In the genomic region with DNA sequence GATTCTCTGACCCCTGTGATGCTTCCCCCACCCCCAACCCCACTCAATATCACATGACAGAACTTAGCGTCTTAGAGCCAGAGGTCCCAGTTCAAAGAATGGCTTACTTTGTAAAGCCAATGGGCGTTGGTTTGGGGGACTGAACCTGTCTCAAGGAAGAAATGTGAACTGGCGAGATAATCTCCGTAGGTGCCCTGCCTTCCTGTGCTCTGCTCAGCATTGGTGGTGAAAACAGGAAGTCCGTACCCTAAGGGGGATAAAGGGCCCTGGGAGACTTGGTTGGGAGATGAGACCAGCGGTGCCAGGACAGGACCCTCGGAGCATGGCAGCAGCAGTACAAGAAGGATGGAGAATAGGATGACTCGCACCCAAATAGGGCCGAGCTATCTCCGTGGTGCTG, we compare ENCODE assay signal across 26 mouse cellular contexts. TPM values are rescaled to one million over a fixed set of nuclear protein-coding genes. Genes with fewer than 3 reads are reported as not detected.
DNase-seq lines count a peak whose midpoint lies in the region; ATAC-seq and TF ChIP-seq lines count a peak whose summit lies in the region.
"Had no signal": no experiment of that assay in that cellular context is flagged by ENCODE, and none has a peak within 500 bp of the region (broad histone marks: within the 10 kb centered on the region; RNA-seq: fewer than 3 reads in every experiment).

No protein-coding gene starts in this region.

- peaks cover 38% of the 10 kb centered on the region for H3K4me1 ChIP-seq in heart, embryonic 10.5 days
- peaks cover 41% of the 10 kb centered on the region for H3K4me1 ChIP-seq in heart, embryonic 13.5 days
- H3K4me1 ChIP-seq in heart, postnatal 0 days (ENCODE audit: control insufficient read depth, insufficient read depth), result peaks cover 33% of the 10 kb centered on the region

- H3K36me3 ChIP-seq in heart, embryonic 10.5 days, result peaks cover 9% of the 10 kb centered on the region; the same call in 1 of the 2 replicates
- peaks cover 22% of the 10 kb centered on the region for H3K36me3 ChIP-seq in heart, embryonic 13.5 days
- no peaks in the 10 kb centered on the region for H3K36me3 ChIP-seq in heart, postnatal 0 days (replicated peaks; ENCODE audit: control insufficient read depth, insufficient read depth, low read length)
- H3K36me3 ChIP-seq: forebrain, embryonic 10.5 days had no signal

- DNase-seq in heart, embryonic 10.5 days (ENCODE audit: low spot score), result no peak
- DNase-seq in heart, postnatal 36 days, result no peak
- no peak for DNase-seq in heart, postnatal 10 days
- DNase-seq in heart, postnatal 0 days (ENCODE audit: low spot score), result no peak
- no peak for DNase-seq in heart, postnatal 4 days
- DNase-seq in testis, postnatal 14 days (ENCODE audit: low spot score), result no peak
- DNase-seq: adrenal gland, postnatal 10 days; adrenal gland, postnatal 36 days; cerebellum, adult 18-20 months; cerebellum, adult 9-10 months; cerebellum, postnatal 14 days; gastrocnemius, postnatal 14 days; heart, postnatal 14 days; kidney, adult 18-20 months; kidney, adult 9 months had no signal

- H3K27me3 ChIP-seq in heart, embryonic 10.5 days (ENCODE audit: insufficient read depth, poor library complexity, severe bottlenecking), result no peaks in the 10 kb centered on the region
- no peaks in the 10 kb centered on the region for H3K27me3 ChIP-seq in heart, embryonic 13.5 days (replicated peaks)
- no peaks in the 10 kb centered on the region for H3K27me3 ChIP-seq in heart, postnatal 0 days (ENCODE audit: control insufficient read depth, insufficient read depth, low read length)
- H3K27me3 ChIP-seq: forebrain, embryonic 13.5 days; Patski had no signal

- 86% methylated on average over 10 of the region's 10 CpGs for WGBS in heart, embryonic 10.5 days
- WGBS in heart, embryonic 13.5 days, result 81% methylated on average over 10 of the region's 10 CpGs
- WGBS in heart, postnatal 0 days, result 89% methylated on average over 10 of the region's 10 CpGs

- no peaks in the 10 kb centered on the region for H3K9me3 ChIP-seq in heart, embryonic 10.5 days
- peaks cover 6% of the 10 kb centered on the region for H3K9me3 ChIP-seq in heart, embryonic 13.5 days
- H3K9me3 ChIP-seq in heart, postnatal 0 days (replicated peaks; ENCODE audit: control insufficient read depth, low read length), result no peaks in the 10 kb centered on the region

- H3K27ac ChIP-seq in heart, embryonic 10.5 days, result peak overlapping the region; percentile 77; the same call in 1 of the 2 replicates
- peak overlapping the region; percentile 91 for H3K27ac ChIP-seq in heart, embryonic 13.5 days (replicated peaks)
- peak overlapping the region; percentile 85 for H3K27ac ChIP-seq in heart, postnatal 0 days (ENCODE audit: low read depth)
- H3K27ac ChIP-seq: forebrain, embryonic 10.5 days; forebrain, embryonic 13.5 days; hindbrain, embryonic 14.5 days; hindbrain, postnatal 0 days had no signal

- TF ChIP-seq CTCF in heart, postnatal 0 days (IDR thresholded peaks at IDR 0.05; ENCODE audit: low read depth), result no peak

- no peak overlapping the region for H3K9ac ChIP-seq in heart, embryonic 13.5 days
- H3K9ac ChIP-seq in heart, postnatal 0 days (replicated peaks; ENCODE audit: low read depth, low read length), result no peak overlapping the region
- H3K9ac ChIP-seq: forebrain, embryonic 13.5 days; hindbrain, embryonic 14.5 days had no signal

- intact Hi-C loops in heart, postnatal 36 days (cut with DNase I), result no loop called here
- intact Hi-C loops in heart, postnatal 10 days (cut with DNase I), result no loop called here

- H3K4me3 ChIP-seq in heart, embryonic 10.5 days, result no peak overlapping the region
- no peak overlapping the region for H3K4me3 ChIP-seq in heart, embryonic 13.5 days
- H3K4me3 ChIP-seq in heart, postnatal 0 days (ENCODE audit: low read depth, low read length), result no peak overlapping the region
- H3K4me3 ChIP-seq: forebrain, embryonic 10.5 days; forebrain, embryonic 13.5 days had no signal

- TF ChIP-seq EP300 in heart, postnatal 0 days (IDR thresholded peaks at IDR 0.05; ENCODE audit: low read depth), result no peak

- no peak overlapping the region for H3K4me2 ChIP-seq in heart, embryonic 13.5 days
- H3K4me2 ChIP-seq in heart, postnatal 0 days (ENCODE audit: low read depth, low read length), result no peak overlapping the region
- H3K4me2 ChIP-seq: forebrain, embryonic 13.5 days; hindbrain, embryonic 14.5 days had no signal

- no peak for ATAC-seq in heart, embryonic 13.5 days (ENCODE audit: extremely low read depth, insufficient number of reproducible peaks, low FRiP score, low TSS enrichment)
- ATAC-seq in heart, postnatal 0 days (ENCODE audit: insufficient read depth, low read depth), result no peak
- ATAC-seq in megakaryocyte progenitor cell, adult 5-6 weeks (replicated peaks; ENCODE audit: poor library complexity), result peak; percentile 48; the same call in 1 of the 2 replicates
- ATAC-seq: CD4-positive, CD25-positive, alpha-beta regulatory T cell, adult 4 months; forebrain, embryonic 13.5 days; forebrain, embryonic 16.5 days; hindbrain, postnatal 0 days; inflammation-experienced regulatory T-cells, adult 6 months; intestine, embryonic 16.5 days; Patski had no signal

RNA-seq across cellular contexts. Expression of a gene that starts 12.8 kb away (rescaled TPM):
- polyA plus RNA-seq in heart, embryonic 10.5 days (2016; fragmentation: Nextera tagmentation; extraction: Ambion mirVana), result 101 and 175 TPM in 2 replicates
- total RNA-seq in heart, postnatal 36 days (2021), result 100 to 1,000 TPM; 141 to 147 TPM
- polyA plus RNA-seq in heart, embryonic 13.5 days (2015; fragmentation: Nextera tagmentation; extraction: Ambion mirVana), result 127 and 145 TPM in 2 replicates
- total RNA-seq in heart, postnatal 10 days (2021), result 100 to 1,000 TPM; 127 to 146 TPM
- total RNA-seq in heart, postnatal 0 days (2014; rRNA removed; ENCODE audit: low replicate concordance), result 182 and 257 TPM in 2 replicates
- 144 and 146 TPM in 2 replicates for polyA plus RNA-seq in heart, postnatal 0 days (2015; fragmentation: Nextera tagmentation; extraction: Ambion mirVana)
- total RNA-seq in heart, postnatal 4 days (2021), result 100 to 1,000 TPM; 182 to 185 TPM
- total RNA-seq in megakaryocyte progenitor cell, adult 5-6 weeks (2015), result 0.20 and 0.39 TPM in 2 replicates
- 0.14 TPM in 1 of 2 replicates, not detected in the other for total RNA-seq in megakaryocyte progenitor cell, adult 5-6 weeks (2017)
- polyA plus RNA-seq: Patski had no signal

Comparison
In these comparisons a context has a peak if more than half of its experiments do, and no peak if none do; other contexts are left out.
1. RNA of a gene that starts 12.8 kb away (total RNA-seq): 182 to 257 TPM in heart, postnatal 0 days, 182 to 185 TPM in heart, postnatal 4 days, 141 to 147 TPM in heart, postnatal 36 days and 127 to 146 TPM in heart, postnatal 10 days; 0.14 to 0.39 TPM in megakaryocyte progenitor cell, adult 5-6 weeks; every median in the first group is over 10 times any median in the second.
2. Peak in every context shown above with its lines, with median percentiles within 50 percentile points of each other: H3K27ac ChIP-seq.